Mouse (Mus musculus) brain, embryonic 14.5 days (tissue): ENCODE results near the gene 2410004B18Rik.

Experiments used
- CTCF ChIP-seq: fragments of 200-500 bp; IDR thresholded peaks from 2 replicates; pipeline ENCODE4 v1.5.1; 2012; ENCODE audit warnings: inconsistent platforms, mild to moderate bottlenecking, moderate library complexity, borderline replicate concordance; ENCODE audit not compliant: insufficient read depth, insufficient read length; ENCODE audit errors: extremely low read depth
- POLR2A ChIP-seq: fragments of 200-500 bp; IDR thresholded peaks from 2 replicates; pipeline ENCODE4 v1.6.1; 2012; ENCODE audit warnings: mild to moderate bottlenecking, inconsistent platforms, borderline replicate concordance; ENCODE audit not compliant: poor library complexity, insufficient read depth, insufficient read length, severe bottlenecking; ENCODE audit errors: extremely low read depth

DNA sequence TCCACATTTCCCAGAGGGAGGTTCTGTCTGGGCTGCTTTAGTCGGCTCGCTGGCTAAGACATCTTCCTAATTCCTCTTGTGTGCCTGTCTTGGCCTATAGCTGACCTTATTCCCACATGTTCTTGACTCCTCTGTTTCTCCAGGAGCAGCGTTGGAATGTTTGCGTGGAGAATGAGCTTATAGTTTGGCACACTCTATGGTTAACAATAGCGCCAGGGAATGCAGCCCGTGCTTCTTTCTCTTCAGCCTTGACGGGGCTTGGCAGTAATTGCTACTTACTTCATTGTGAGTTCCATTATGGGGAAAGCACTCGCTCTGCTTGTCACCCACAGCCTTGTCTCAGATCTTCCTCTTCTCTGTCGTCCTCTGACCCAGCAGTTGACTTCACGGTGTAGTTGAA, 33.7 kb downstream of the 2410004B18Rik start:
- TF ChIP-seq POLR2A (no peak), CTCF (no peak)
